Mouse (Mus musculus) erythroid progenitor cell, adult 5-6 weeks (primary cell): ENCODE results near the gene Vdac2. TPM values are rescaled to one million over a fixed set of nuclear protein-coding genes. Genes with fewer than 3 reads are reported as not detected.
A peak's percentile ranks its signal among the peaks of the same experiment; 100 is the strongest.

ENCODE experiments used
- ATAC-seq: replicated peaks from 2 replicates; pipeline ENCODE4 v1.8.0; 2016; ENCODE audit warnings: moderate number of reproducible peaks, mild to moderate bottlenecking, moderate TSS enrichment, inconsistent platforms; ENCODE audit not compliant: poor library complexity, low FRiP score, severe bottlenecking
- total RNA-seq, 2 experiments: library from RNA; stranded (forward) in 1 of 2; stranded (reverse) in 1 of 2; fragments of 150-400 nt in 1 of 2; fragments of 186-747, 209-891 nt in 1 of 2; gene quantifications; 2 replicates each; pipeline versions ENCODE4 v1.2.3 to v1.2.4; 2015 to 2017; ENCODE audit warnings: low replicate concordance in 2 of 2

The Vdac2 gene
- 122 and 138 TPM in 2 replicates for total RNA-seq (2015; ENCODE audit: low replicate concordance)
- total RNA-seq (2017; ENCODE audit: low replicate concordance): 83.9 and 105 TPM in 2 replicates

DNA sequence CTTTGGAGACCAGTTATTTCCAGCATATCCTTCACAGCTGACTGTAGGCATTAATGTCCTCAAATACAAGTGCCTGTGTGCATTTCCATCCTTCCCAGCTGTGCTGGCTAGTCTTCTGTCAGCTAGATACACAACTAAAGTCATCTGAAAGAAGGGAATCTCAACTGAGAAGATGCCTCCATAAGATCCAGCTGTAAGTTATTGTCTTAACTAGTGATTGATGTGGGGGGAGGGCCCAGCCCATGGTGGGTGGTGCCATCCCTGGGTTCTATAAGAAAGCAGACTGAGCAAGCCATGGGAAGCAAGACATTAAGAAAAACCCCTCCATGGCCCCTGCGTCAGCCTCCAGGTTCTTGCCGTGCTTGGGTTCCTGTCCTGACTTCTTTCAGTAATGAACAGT is at the start of gene Vdac2:
Gene Vdac2, plus strand, starts transcription at position 301 of the 400 bp plus-strand sequence.
- no peak for ATAC-seq

DNA sequence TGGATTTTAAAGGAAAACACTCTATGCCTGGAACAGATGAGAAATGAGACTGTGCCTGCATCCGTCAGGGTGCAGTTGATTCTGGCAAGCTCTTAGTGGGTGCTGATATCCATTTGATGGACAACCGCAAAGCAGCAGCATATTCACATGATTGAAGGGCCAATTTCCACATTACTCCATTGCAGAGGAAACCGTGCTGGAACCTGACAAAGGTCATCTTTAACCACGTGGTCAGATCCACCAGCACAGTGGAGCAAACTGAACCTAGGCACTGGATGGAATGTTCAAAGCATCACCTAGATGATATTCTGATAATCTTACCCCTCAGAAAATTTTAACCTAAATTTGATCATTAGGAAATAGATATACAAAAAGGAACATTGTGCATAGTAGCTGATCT is 48.8 kb upstream of the Vdac2 start:
- ATAC-seq: no peak

DNA sequence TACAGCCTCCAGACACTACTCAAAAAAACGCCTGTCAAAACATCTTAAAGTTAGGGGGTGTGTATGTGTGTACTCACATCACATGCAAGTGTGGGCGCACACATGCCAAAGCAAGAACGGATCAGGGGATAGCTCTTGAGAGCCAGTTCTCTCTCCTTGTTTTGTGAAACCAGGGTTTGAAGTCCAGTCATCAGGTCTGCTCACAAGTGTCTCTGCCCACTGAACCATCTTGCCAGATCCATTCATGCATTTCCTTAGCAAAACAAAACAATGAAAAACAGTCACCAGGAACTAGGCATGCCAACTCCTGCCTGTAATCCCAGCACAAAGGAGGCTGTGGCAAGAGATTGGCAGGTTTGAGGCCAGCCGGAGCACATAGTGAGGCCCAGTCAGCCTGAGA is 38.5 kb upstream of the Vdac2 start:
- no peak for ATAC-seq

DNA sequence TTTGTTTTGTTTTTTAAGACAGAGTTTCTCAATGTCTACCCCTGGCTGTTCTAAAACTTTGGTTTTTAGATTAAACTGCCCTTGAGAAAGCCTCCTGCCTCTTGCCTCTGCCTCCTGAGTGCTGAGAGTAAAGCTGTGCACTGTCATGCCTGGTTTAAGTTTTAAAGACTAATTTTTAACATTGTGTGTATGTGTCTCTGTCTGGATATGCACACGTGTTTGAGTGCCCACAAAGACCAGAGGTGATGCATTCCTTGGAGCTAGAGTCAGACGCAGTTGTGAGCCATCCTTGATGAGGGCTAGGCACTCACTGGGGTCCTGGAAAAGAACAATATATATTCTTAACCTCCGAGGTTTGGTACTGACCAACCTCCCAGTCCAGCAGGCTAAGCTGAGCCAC is 37.7 kb upstream of the Vdac2 start:
- ATAC-seq: no peak

DNA sequence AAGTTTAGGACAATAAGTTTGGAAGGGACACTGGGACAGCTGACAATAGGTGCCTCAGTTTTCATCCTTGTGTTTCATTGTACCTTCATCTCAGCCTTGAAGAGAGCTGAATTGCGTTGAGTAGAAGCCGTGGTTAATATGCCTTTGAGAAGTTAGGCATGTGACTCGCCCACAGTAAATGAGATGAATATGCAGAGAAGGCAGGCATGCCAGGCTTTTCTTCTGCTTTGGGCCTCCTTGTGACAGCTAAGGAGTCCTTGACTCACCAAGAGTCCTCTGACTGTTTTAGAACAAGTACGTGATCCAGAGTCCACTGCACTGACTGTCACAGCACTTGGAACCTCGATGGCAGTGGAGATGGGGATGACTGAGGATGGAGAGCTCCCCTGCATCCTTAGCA is 36.9 kb upstream of the Vdac2 start:
- no peak for ATAC-seq

DNA sequence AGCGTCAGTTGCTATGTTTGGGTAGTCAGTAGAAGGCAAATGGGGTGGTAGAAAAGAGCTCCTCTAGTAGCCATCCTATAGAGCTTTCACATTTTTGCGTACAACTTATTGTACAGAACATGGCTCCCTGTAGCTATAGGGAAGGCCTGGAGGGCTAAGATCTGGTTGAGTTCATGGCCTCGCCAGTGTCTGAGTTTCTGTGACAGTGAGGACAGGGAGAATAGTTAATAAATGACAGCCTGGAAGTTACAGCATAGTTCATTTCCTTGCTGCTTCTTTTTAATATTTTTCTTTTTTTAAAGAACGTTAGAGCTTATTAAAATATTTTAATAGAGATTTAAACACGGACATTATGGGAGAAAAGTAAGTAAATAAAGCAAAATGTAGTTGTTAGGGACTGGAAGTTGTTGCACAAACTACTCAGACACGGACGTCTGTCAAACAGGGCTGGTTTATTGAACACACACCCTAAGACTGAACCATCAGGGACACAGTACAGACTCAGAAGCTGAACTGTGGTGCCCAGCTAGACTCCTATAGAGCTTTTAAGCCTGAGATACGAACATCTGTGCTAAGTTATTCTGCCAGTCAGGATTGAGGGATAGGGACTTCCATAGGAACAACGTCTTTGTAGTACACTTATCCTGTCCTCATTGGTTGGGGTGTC is 34.3 kb upstream of the Vdac2 start:
- ATAC-seq: no peak

DNA sequence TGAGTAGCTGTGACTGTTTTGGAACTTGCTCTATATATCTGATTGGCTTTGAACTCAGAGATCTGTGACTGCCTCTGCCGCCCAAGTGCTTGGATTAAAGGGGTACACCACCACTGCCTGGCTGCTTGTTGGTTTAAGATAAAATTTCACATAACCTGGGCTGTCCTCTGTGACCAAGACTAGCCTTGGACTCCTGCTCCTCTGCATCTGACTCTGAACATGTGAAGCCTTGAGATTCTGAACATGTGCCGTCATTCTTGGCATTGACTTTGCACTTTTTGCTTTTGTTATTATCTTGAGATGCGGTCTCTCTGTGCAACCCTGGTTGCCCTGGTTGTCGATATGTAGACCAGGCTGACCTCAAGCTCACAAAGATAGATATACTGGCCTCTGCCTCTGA is 33.3 kb upstream of the Vdac2 start:
- ATAC-seq: no peak

DNA sequence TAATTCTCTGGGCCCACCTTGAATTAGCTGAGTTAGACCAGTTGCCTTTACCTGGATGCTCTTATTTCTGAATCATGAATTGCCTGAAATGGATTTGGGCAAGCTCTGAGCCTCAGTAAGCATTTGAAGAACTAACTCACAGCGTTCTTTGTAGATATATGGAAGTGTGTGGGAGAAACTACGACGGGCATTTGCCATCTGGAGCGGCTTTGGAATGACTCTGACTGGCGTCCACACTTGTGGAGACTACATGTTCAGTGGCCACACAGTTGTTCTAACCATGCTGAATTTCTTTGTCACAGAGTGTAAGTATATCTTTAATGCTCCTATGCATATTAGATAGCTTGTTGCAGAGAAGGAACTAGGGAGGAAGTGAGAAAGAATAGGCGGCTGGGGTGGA is 32.8 kb upstream of the Vdac2 start:
- no peak for ATAC-seq

DNA sequence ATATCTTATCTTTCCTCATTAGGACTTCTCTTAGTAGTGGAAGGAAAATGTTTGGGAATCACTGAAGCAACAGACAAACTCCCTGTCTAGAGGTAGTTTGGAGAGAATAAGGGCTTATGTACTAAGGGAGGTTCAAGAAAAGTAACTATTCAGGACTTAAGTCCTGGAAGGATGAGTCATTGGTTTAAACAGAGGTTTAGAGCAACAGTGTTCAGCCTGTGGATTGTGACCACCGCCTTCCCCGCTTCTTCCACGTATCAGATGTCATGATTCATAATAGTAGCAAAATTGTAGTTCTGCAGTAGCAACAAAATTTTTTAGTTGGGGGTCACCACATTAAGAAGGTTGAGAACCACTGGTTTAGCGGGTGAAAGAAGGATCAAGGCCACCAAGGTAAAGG is 24.4 kb upstream of the Vdac2 start:
- no peak for ATAC-seq

DNA sequence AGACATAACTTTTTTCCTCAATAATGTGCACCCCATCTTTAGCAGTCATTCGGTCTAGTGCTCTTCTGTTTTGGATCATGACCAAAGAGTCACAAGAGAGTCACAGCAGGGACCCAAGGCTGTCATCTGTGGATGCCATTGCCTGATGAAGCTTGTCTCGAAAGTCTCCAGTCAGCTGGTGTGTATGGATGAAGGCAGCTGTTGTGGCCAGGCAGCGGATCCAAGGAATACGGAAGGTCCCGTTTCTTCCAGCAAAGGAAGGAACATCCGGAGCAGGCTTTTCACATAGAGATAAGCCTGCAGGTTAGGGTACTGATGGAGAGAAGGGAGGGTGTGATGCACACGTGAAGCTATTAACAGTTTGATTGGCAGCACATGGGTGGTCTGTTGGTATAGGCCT is 23.4 kb upstream of the Vdac2 start:
- ATAC-seq: no peak

DNA sequence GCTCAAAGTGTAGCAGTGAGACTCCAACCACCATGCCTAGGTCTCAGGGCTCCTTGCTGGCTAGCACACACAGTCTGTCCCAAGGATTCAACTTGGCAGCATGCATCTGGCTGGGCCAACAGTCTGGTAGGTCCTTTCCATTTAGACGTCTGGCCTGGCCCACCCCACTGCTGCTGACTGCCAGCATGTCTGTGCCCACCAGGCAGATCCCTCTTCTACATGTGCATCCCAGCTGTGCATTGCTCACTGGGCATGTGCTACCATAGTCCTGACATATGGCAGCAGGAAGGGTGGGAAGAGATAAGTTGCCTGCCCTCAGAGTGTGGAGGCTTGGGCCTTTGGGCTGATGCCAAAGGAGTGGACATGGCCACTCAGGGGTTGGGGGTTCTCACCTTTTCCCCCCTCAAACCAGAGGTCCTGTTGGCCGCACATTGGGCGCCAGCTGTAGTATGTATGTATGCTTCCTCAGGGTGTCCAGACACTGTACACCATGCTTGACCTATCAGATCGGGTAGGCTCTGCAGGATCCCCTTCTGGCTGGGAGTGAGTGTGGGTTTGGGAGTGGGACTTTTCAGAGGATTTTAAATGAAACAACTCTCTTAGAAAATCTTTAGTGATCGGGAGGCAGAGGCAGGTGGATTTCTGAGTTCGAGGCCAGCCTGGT is 22.4 kb upstream of the Vdac2 start:
- ATAC-seq: no peak

DNA sequence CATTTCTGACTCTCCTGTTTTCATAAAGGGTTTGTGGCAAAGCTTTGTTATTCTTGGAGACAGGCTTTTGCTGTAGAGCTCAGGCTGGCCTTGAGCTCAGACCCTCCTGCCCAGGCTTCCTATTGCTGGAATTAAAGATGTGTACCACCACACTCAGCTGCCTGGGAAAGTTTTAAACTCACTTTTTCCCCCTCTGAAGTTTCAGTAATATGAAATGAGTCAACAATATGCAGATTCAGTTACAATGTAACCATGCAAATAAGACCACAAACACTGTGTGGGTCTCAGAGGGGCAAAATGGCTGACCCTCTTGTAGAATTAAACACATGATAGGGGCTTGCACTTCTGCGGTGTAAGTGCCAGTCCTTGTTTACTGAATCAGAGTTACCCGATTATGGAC is 18.8 kb upstream of the Vdac2 start:
- ATAC-seq: no peak

DNA sequence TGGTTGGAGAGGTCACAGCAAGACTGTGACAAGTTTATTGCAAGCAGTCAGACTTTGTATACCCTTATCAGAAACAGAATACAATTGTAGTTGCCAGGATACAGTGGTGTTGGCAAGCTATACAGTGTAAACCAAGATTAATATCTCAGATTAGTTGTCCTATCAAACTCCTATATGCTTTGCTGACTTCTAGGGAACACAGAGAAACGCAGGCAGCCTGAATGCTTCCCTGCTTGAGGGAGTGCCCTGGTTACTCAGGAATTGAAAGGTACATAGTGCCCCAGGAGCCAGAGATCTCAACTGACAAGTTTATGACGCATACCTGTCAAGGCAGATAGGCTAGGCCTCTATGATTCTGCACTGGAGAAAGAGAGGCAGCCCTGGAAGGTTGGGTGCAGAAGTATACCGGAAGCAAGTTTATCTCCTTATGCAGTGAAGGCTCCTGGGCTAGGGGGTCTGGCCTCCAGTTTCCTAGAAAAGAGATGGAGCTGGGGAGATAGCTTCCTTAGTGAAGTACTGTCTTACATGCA is 18.3 kb upstream of the Vdac2 start:
- ATAC-seq: no peak

DNA sequence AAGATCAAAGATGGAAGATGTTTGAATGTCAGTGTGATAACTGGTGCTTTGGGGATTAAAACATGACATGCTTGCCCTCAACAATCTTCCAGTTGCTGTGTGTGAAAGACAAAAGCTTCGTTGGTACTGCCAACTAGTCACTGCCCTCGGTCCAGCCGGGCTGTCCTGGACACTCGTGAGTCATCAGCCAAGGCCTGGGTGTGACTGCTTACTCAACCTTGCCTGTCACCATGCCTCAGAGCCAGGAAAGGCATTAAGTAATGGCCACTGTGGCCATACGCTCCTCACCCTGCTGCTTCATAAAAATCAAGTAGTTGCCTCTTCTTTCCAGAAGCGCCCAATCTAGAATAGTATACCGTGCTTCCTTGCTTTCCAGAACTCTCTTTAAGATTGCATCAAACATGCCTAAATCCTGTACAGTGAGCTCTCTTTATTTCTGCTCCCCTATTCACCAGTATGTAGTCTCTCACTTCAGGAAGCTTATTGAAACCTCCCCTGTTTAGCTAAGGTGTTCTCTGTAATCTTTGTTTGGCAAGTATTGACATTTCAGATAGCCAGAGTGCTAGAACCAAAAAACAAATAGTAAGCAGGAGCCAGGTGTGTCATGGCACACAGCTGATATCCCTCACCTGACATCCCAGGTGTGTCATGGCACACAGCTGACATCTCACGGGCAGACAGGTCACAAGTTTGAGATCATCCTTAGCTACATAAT is 16.7 kb upstream of the Vdac2 start:
- ATAC-seq: no peak

DNA sequence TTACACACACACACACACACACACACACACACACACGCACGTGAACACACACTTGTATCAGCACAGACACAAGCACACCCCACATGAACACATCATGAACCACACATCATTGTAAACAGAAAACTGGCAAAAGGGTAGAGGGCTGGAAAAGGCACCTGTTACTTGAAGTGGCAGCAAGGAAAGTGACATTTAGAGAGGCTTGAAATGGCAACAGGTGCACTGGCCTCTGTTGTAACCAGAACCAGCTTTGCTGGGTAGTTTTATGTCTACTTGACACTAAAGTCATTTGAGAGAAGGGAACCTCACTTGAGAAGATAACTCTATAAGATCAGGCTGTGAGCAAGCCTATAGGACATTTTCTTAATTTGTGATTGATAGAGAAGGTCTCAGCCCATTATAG is 15.6 kb upstream of the Vdac2 start:
- no peak for ATAC-seq

DNA sequence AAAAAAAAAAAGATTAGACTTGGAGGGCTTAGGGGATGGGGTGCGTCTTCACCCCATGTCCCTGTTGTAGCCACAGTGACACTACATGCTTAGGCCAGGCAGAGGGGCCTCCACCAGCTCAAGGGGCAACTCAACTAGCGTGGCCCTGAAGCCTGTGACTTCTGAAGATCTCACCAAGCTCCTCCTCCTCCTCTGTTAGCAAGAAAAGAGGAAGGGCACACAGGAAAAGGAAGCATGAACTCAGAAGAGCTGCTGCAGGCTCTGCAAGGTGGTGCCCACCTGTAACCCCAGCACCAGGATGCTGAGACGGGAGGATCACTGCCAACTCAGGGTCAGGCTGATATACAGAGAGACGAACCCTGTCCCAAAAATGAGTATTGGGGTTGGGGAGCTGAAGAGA is 13.7 kb upstream of the Vdac2 start:
- no peak for ATAC-seq

DNA sequence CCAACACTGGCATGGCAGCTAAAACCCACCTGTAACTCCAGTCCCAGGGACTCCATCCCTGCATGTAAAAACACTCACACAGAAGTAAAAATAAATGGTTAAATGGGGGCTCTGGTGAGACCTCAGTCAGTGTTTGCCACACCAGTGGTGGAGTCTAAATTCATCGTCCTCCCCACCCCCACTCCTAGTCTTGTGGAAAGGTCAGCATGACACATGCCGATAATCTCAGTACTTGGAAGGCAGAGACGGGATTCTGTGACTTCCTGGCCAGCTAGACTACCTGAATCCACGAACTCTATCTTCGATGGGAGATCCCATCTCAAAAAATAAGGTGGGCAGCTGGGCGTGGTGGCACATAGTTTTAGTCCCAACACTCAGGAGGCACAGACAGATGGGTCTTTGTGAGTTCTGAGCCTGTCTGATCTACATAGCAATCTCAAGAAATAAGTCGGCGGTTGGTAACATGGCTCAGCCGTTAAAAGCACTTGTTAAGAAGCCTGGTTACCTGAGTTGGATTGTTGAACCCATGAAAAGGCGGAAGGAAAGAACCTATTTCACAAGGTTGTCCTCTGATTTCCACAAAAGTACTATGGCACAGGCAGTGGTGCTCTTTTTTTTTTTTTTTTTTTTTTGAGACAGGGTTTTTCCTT is 13.2 kb upstream of the Vdac2 start:
- ATAC-seq: no peak

DNA sequence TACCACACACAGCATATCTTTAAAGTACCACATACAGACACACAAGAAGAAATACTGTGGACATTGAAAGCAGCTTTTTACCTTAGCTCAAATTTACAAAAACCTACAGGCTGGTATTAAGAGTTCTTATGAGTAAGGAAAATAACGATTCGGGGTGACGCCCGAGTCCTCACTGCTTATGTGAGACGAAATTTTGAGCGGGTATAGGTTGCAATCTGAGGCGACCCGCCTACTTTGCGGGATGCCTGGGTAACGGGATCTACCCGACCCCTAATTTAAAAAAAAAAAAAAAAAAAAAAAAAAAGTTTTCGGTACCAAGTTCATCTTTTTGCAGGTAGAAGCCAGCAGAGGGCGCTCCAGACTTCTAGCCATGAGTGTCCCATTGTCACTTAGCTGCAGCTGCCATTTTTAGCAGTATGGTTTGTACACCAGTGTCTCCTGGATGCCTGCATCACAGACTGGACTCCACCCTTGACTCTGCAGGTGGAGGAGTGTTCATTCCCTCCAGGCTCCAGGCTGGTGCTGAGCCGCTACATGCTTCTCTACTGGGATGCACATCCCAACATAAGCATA is 12.4 kb upstream of the Vdac2 start:
- ATAC-seq: peak; percentile 85

DNA sequence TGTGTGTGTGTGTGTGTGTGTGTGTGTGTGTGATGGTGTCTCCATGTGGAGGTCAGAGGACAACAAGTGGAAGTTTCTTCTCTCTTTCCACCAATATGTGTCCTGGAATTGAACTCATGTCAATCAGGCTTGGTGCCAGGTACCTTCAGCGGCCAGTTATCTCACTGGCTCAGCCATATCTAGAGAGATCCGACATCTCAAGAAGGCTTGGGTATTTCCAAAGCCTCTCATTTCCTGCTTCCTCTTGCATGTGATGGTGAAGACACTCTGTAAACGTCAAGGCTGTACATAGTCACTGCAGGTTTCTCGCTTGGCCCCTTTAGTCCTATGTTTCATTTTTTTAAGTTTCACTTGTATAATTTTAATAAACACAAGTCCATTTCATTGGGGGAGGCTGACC is 11.8 kb upstream of the Vdac2 start:
- peak; percentile 55; the same call in 1 of the 2 replicates for ATAC-seq

DNA sequence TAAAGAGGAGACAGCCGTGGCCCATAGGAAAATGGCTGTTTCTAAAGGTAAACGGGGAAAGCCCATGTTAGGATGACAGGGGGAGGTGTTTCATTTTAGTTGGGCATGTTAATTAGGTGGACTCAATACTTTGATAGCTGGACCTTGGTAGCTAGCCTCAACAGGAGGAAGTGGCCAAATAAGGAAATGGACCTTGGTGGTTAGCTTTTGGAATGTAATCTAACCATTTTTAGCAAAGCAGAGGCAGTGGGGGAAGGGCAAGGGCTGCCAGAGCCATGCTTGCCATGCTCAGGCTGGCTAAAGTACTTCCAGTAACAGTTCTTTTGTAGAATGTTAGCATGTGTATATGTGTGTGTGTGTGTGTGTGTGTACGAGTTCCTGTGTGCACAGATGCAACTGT is 11.2 kb upstream of the Vdac2 start:
- no peak for ATAC-seq
